24 mouse cellular contexts compared by ENCODE assay signal in genomic region chr2:180756786-180757185, GRCm38 (mm10). TPM values are rescaled to one million over a fixed set of nuclear protein-coding genes. Genes with fewer than 3 reads are reported as not detected.
"Had no signal": no experiment of that assay in that cellular context is flagged by ENCODE, and none has a peak within 500 bp of the region (broad histone marks: within the 10 kb centered on the region; RNA-seq: fewer than 3 reads in every experiment).

No protein-coding gene starts in this region.

- H3K9ac ChIP-seq: lung, embryonic 14.5 days; midbrain, embryonic 12.5 days; midbrain, embryonic 15.5 days; neural tube, embryonic 13.5 days; neural tube, embryonic 15.5 days had no signal

- H3K36me3 ChIP-seq: midbrain, embryonic 12.5 days; midbrain, embryonic 15.5 days; neural tube, embryonic 13.5 days; neural tube, embryonic 15.5 days had no signal

- ATAC-seq: midbrain, embryonic 15.5 days had no signal

- H3K4me3 ChIP-seq: midbrain, embryonic 12.5 days; midbrain, embryonic 15.5 days; myocyte; neural tube, embryonic 13.5 days; neural tube, embryonic 15.5 days had no signal

- H3K27ac ChIP-seq: midbrain, embryonic 12.5 days; midbrain, embryonic 15.5 days; neural tube, embryonic 13.5 days; neural tube, embryonic 15.5 days had no signal

- DNase-seq: lung, adult 18-20 months; lung, embryonic 14.5 days; lung, postnatal 10 days; lung, postnatal 4 days; retina, postnatal 1 day; right cerebral cortex, adult 18-20 months; right cerebral cortex, postnatal 25 days; right cerebral cortex, postnatal 4 days; spleen, adult 18-20 months; thymus, adult 18-20 months; thymus, postnatal 14 days; thymus, postnatal 36 days had no signal

- H3K9me3 ChIP-seq: midbrain, embryonic 12.5 days; midbrain, embryonic 15.5 days; neural tube, embryonic 13.5 days; neural tube, embryonic 15.5 days had no signal

- H3K27me3 ChIP-seq: midbrain, embryonic 15.5 days had no signal

- H3K4me2 ChIP-seq: lung, embryonic 14.5 days; midbrain, embryonic 12.5 days; midbrain, embryonic 15.5 days; neural tube, embryonic 13.5 days; neural tube, embryonic 15.5 days had no signal

RNA-seq across cellular contexts. Expression of gene Bhlhe23, which starts 19.9 kb away (rescaled TPM):
- total RNA-seq: megakaryocyte, adult 5-6 weeks; megakaryocyte-erythroid progenitor cell, adult 5-6 weeks had no signal
- polyA plus RNA-seq: liver, embryonic 16.5 days; lung, embryonic 14.5 days; lung, embryonic 16.5 days; myocyte; small intestine, adult 2 months; stomach, embryonic 14.5 days; stomach, embryonic 16.5 days had no signal
